Mouse (Mus musculus) lung, postnatal 0 days (tissue): Measurements from ENCODE around the gene Gm10135. TPM values are rescaled to one million over a fixed set of nuclear protein-coding genes. Genes with fewer than 3 reads are reported as not detected.

Source experiments
- ATAC-seq: fragments of 200-750 bp; cut with Nextera tagmentation; 2 replicates; pipeline ENCODE4 v1.8.0; 2017; ENCODE audit warnings: moderate library complexity
- DNase-seq: peaks from one replicate; pipeline ENCODE4 v3.0.0-alpha.2; 2016; ENCODE audit warnings: low spot score
- H3K27ac ChIP-seq: fragments of 300-500 bp; sonication (generic); 2 replicates; pipeline ENCODE4 v1.5.1; 2014; ENCODE audit warnings: antibody characterized with exemption, mild to moderate bottlenecking, low read length, mixed read lengths
- H3K27me3 ChIP-seq: fragments of 300-500 bp; sonication (generic); replicated peaks from 2 replicates; pipeline ENCODE4 v1.6.1; 2014; ENCODE audit warnings: low read length, mixed read lengths; ENCODE audit not compliant: insufficient read depth
- H3K36me3 ChIP-seq: fragments of 300-500 bp; sonication (generic); 2 replicates; pipeline ENCODE4 v1.6.1; 2014; ENCODE audit warnings: low read length, mixed read lengths; ENCODE audit not compliant: insufficient read depth
- H3K4me1 ChIP-seq: fragments of 300-500 bp; sonication (generic); 2 replicates; pipeline ENCODE4 v1.6.1; 2014; ENCODE audit warnings: antibody characterized with exemption, low read depth, low read length, mixed read lengths; ENCODE audit not compliant: insufficient read depth
- H3K4me2 ChIP-seq: fragments of 300-500 bp; sonication (generic); replicated peaks from 2 replicates; pipeline ENCODE4 v1.6.1; 2014; ENCODE audit warnings: low read depth, mild to moderate bottlenecking, low read length, moderate library complexity, mixed read lengths
- H3K4me3 ChIP-seq: fragments of 300-500 bp; sonication (generic); 2 replicates; pipeline ENCODE4 v1.5.1; 2014; ENCODE audit warnings: low read depth, low read length
- H3K9ac ChIP-seq: fragments of 300-500 bp; sonication (generic); replicated peaks from 2 replicates; pipeline ENCODE4 v1.6.1; 2014; ENCODE audit warnings: low read depth, mild to moderate bottlenecking
- H3K9me3 ChIP-seq: fragments of 300-500 bp; sonication (generic); 2 replicates; pipeline ENCODE4 v1.6.1; 2016; ENCODE audit warnings: low read length, mixed read lengths
- CTCF ChIP-seq: IDR thresholded peaks from 2 replicates; pipeline ENCODE4 v1.5.1; 2016; ENCODE audit warnings: antibody characterized with exemption, mild to moderate bottlenecking
- EP300 ChIP-seq: IDR thresholded peaks from 2 replicates; pipeline ENCODE4 v1.6.1; 2016; ENCODE audit warnings: antibody characterized with exemption, mild to moderate bottlenecking, control low read depth
- WGBS: fragments of 180-500 bp; shearing (Covaris S2); extraction: QIAGEN DNeasy Blood & Tissue Kit; methylation state at CpG from one replicate; pipeline ENCODE4 v1.1.7; 2014; 5-methylcytosine and 5-hydroxymethylcytosine counted together
- polyA plus RNA-seq: library from polyadenylated mRNA; unstranded; fragments of >200 nt; fragmentation: Nextera tagmentation; extraction: Ambion mirVana; gene quantifications from 2 replicates; pipeline ENCODE4 v1.2.1, GENCODE M21; 2015

Gm10135 gene
- polyA plus RNA-seq, 1 experiment from 2014 or later = not detected

GRCm38 (mm10) chr5:72927074-72927473, 47.4 kb downstream of the Gm10135 start:
- DNase-seq = peak; percentile 53
- TF ChIP-seq CTCF (no peak), EP300 (0 out of 2 replicates have a peak, but pooled peaks have one; percentile 42)
- Histone ChIP-seq H3K9ac (no peak overlapping the region), H3K27ac (no peak overlapping the region), H3K4me2 (no peak overlapping the region), H3K4me1 (0 out of 2 replicates have a peak, but pooled peaks cover 6% of the 10 kb centered on the region), H3K4me3 (no peak overlapping the region), H3K27me3 (no peaks in the 10 kb centered on the region), H3K36me3 (no peaks in the 10 kb centered on the region), H3K9me3 (no peaks in the 10 kb centered on the region)
- ATAC-seq = peak; percentile 84

- DNase-seq = no peak
- no peak overlapping the region for H3K27ac ChIP-seq
- WGBS = 95% methylated on average over 3 of the region's 3 CpGs
- no peak overlapping the region for H3K4me3 ChIP-seq
- H3K36me3 ChIP-seq = no peaks in the 10 kb centered on the region
- H3K9ac ChIP-seq = no peak overlapping the region
- H3K4me1 ChIP-seq = peaks cover 9% of the 10 kb centered on the region; the same call in 1 of the 2 replicates
- TF ChIP-seq CTCF (no peak), EP300 (no peak)
- no peak overlapping the region for H3K4me2 ChIP-seq
- no peaks in the 10 kb centered on the region for H3K9me3 ChIP-seq
- no peak for ATAC-seq
- no peaks in the 10 kb centered on the region for H3K27me3 ChIP-seq
Observed at GRCm38 (mm10) chr5:72922796-72923195, 51.7 kb downstream of the Gm10135 start.

GRCm38 (mm10) chr5:72921171-72921570, 53.3 kb downstream of the Gm10135 start:
- no peak overlapping the region for H3K9ac ChIP-seq
- ATAC-seq = no peak
- no peak overlapping the region for H3K4me2 ChIP-seq
- no peaks in the 10 kb centered on the region for H3K27me3 ChIP-seq
- H3K9me3 ChIP-seq = no peaks in the 10 kb centered on the region
- peaks cover 14% of the 10 kb centered on the region; the same call in 1 of the 2 replicates for H3K4me1 ChIP-seq
- no peak for DNase-seq
- H3K36me3 ChIP-seq = no peaks in the 10 kb centered on the region
- H3K4me3 ChIP-seq = no peak overlapping the region
- H3K27ac ChIP-seq = no peak overlapping the region
- 83% methylated on average over 8 of the region's 8 CpGs for WGBS
- no peak for TF ChIP-seq EP300
- no peak for TF ChIP-seq CTCF

- WGBS = 89% methylated on average over 4 of the region's 4 CpGs
- Histone ChIP-seq H3K4me3 (no peak overlapping the region), H3K36me3 (no peaks in the 10 kb centered on the region), H3K4me1 (peaks cover 17% of the 10 kb centered on the region; the same call in 1 of the 2 replicates), H3K27me3 (no peaks in the 10 kb centered on the region), H3K9ac (no peak overlapping the region), H3K4me2 (no peak overlapping the region), H3K9me3 (no peaks in the 10 kb centered on the region), H3K27ac (no peak overlapping the region)
- TF ChIP-seq EP300 = no peak
- no peak for TF ChIP-seq CTCF
- no peak for DNase-seq
- no peak for ATAC-seq
Observed at GRCm38 (mm10) chr5:72920416-72920815, 54.1 kb downstream of the Gm10135 start.

- no peaks in the 10 kb centered on the region for H3K36me3 ChIP-seq
- DNase-seq (peak; percentile 72), ATAC-seq (no peak)
- no peaks in the 10 kb centered on the region for H3K9me3 ChIP-seq
- H3K27me3 ChIP-seq = no peaks in the 10 kb centered on the region
- peak overlapping the region; percentile 89 for H3K4me2 ChIP-seq
- WGBS = 13% methylated on average over 1 of the region's 1 CpGs
- 0 out of 2 replicates have a peak overlapping the region, but pooled peaks have one; percentile 97 for H3K9ac ChIP-seq
- H3K27ac ChIP-seq = no peak overlapping the region
- TF ChIP-seq EP300 (no peak), CTCF (no peak)
- peaks cover 17% of the 10 kb centered on the region; the same call in 1 of the 2 replicates for H3K4me1 ChIP-seq
- H3K4me3 ChIP-seq = no peak overlapping the region
Observed at GRCm38 (mm10) chr5:72916851-72917250, 57.7 kb downstream of the Gm10135 start.

- TF ChIP-seq EP300 (no peak), CTCF (no peak)
- DNase-seq (no peak), ATAC-seq (no peak)
- Histone ChIP-seq H3K9ac (peak overlapping the region; percentile 97), H3K4me3 (peak overlapping the region; percentile 99), H3K36me3 (no peaks in the 10 kb centered on the region), H3K4me2 (peak overlapping the region; percentile 89), H3K27ac (peak overlapping the region; percentile 33; the same call in 1 of the 2 replicates), H3K4me1 (peaks cover 17% of the 10 kb centered on the region; the same call in 1 of the 2 replicates), H3K27me3 (no peaks in the 10 kb centered on the region), H3K9me3 (no peaks in the 10 kb centered on the region)
- WGBS = 28% methylated on average over 4 of the region's 4 CpGs
Observed at GRCm38 (mm10) chr5:72916048-72916447, 58.5 kb downstream of the Gm10135 start.

Other genes with a start within 250 kb of the Gm10135 start
- gene Txk, start 221.9 kb downstream of the Gm10135 start, polyA plus RNA-seq = 0.19 and 0.32 TPM in 2 replicates
- 4.2 and 4.6 TPM in 2 replicates for gene Tec, start 106.2 kb downstream of the Gm10135 start, polyA plus RNA-seq
- gene Slain2, start 60.4 kb downstream of the Gm10135 start, polyA plus RNA-seq = 13.4 and 14.1 TPM in 2 replicates
- 0.27 and 0.44 TPM in 2 replicates for gene Slc10a4, start 32.2 kb upstream of the Gm10135 start, polyA plus RNA-seq